Mouse (Mus musculus) adrenal gland, adult 18-20 months (tissue): ENCODE results near the gene Poln. TPM values are rescaled to one million over a fixed set of nuclear protein-coding genes. Genes with fewer than 3 reads are reported as not detected.

ENCODE experiments used
- DNase-seq, 2 experiments: peaks; one replicate each; pipeline ENCODE4 v3.0.0; 2021 to 2022; ENCODE audit warnings: low spot score in 2 of 2
- total RNA-seq, 2 experiments: library from RNA; stranded (reverse); gene quantifications; 1 replicate in 1 of 2; 2 replicates in 1 of 2; pipeline ENCODE4 v1.2.3; 2021

Gene Poln
- total RNA-seq, 2 experiments from 2014 or later: 15.5 to 26.2 TPM

DNA sequence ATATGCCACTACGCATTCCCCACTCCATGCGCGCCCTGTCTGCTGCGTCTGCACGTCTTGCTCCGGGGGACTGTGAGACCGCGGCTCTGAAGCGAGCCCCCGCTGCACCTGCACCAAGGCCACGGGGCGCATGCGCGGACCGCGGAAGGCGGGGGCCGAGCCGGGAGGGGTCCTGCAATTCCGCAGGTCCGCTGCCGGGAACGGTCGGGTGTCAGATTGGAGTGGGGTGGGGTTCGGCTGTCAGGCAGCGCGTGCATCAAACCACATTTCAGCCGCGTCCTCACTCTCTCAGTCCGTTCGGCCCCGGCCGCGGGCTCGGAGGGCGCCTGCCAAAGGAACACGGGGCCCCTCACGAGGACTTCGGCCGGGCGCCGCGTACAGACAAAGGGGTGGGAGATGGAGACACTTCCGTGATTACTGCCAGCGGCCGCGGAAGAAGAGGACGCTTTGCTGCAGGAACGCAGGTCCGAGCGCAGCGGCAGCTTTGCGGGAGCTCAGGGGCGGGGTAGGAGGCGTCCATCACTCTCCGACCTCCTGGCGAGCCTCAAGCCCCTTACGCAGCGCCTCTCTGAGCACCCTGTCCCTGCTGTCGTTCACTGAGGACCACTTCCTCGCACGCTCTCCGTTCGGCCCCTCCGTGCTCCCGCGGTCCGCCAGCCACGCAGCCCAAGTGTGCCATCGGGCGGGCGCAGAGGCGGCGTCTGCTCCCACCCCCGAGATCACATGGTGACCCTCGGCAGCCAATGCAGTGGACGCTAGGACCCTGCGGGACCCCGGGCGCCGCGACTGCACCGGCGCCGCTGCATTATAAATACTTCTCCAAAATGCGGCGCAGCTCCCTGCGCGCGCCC lies 173.2 kb downstream of the Poln start, which contains the start of gene Nat8l:
TSS of gene Nat8l (plus strand) at position 142 of the 851 bp plus-strand sequence.
- DNase-seq: peak in 1 of 2 experiments; percentile 50

DNA sequence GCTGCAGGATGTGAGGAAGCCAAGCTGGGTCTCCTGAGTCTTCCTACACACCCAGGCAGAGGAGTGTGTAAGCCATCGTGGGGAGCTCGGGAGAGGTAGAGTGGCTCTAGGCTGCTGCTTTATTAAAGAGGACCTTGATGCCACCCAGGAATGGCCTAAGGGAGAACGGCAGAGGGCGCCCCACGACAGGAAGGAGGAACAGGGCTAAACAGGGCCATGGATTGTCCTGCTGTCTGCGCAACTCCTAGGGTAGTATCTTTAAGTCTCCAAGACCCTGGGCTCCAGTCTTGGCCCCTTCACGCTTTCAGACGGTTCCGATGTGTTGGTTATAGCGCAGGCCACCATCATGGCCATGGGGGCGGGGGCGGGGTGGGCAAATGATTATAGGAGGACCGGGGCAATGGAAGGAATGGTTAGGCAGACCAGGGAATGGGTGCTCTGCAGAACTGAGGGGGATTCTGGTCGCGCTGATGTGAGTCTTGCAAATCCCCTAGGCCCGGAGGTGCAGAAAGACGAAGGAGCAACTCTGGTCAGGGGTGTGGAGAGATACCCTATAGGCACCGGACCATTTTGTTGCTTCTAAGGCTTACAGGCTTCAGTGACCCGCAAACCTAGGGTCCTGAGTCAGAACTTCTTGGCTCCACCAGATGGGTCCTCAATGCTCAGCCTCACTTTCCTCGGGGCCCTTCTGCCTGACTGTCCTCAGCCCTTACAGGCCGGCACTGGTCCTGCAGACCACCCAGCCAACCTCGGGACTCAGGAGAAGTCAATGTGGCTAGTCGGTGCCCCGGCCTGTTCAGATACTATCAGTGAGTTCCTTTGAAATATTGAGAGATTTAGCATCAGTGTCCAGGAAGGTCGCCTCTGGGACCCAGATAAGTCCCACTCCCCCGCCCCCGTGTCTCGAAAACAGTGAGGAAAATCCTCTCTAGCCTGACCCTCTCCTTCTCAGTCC lies 174.3 kb downstream of the Poln start:
- peak; percentile 60 to 72 for DNase-seq

DNA sequence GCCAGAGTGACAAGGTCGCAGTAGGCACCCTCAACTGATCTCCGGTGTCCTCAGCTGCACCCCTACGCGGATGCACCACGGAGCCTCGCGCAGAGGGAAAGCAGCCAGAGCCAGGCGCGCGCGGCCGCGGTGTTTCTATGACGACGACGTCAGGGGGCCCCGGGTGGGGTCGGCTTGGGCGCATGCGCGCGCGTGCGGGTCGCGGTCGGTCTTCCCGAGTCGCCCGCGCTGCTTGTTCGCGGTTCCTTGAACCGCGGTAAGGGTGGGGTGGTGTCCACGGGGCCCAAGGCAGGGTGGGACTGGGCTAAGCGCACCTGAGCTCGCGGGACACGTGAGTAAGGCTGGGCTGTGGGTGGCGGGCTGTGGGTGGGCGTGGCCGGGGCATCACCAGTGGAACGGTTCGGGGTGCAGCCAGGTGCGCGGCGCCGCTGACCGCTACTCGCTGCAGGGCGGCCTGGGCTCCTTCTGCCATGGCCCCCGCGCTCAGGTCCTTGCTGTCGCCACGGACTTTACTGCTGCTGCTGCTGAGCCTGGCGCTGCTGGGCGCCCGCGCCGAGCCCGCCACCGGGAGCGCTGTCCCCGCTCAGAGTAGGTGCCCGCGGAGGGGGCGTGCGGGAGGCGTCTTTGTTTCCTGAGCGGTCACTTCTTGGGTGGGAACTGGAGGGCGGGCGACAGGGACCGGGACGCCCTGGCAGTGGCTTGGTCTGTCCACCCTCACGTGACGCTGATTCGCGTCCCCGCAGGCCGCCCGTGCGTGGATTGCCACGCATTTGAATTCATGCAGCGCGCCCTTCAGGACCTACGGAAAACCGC lies 185.7 kb downstream of the Poln start, which contains the start of gene Gm1673:
TSS of gene Gm1673 (plus strand) at position 125 of the 813 bp plus-strand sequence.
- peak; percentile 82 to 84 for DNase-seq

DNA sequence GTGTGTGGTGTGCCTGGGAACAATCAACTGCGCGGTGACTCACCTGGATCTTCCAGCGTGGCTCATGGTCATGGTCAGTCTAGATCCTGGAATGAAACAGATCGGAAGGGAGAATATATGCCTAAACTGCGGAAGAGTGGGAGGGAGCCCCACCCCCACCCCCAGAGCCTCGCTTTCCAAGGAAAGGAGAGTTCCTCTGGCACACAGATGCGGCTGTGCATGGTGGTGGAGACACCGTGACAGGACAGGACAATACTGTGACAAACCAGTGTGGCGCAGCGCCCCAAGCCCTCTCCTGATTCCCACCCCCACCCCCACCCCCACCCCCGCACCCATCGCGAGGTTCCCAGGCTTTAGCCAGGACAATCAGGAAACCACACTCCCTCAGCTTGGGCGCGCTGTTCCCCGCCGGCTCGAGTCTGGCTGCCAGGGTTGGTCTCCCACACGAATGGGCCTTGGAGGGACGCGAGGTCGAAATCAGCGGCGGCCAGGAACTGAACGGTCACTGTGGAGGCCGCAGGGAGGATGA lies 186.5 kb downstream of the Poln start:
- no peak for DNase-seq

GRCm38 (mm10) chr5:33976267-33976666 lies 193.0 kb downstream of the Poln start:
- DNase-seq: no peak

DNA sequence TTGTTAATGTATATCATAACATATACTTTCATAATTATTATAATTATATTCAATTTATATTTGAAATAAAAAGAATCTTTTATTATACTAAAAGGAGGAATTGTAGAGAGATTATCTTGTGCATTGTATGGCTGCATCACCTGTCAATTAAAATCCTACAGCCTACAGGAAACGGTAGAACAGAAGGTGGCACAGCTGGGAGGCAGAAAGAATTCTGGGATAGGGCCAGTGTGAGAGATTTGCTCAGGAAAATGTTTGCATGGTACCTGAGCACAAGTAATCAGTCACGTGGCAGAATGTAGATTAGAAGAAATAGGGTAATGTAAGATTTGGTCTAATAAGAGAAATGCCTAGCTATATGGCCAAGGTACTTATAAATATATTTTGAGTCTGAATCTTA lies 194.5 kb downstream of the Poln start:
- DNase-seq: no peak

DNA sequence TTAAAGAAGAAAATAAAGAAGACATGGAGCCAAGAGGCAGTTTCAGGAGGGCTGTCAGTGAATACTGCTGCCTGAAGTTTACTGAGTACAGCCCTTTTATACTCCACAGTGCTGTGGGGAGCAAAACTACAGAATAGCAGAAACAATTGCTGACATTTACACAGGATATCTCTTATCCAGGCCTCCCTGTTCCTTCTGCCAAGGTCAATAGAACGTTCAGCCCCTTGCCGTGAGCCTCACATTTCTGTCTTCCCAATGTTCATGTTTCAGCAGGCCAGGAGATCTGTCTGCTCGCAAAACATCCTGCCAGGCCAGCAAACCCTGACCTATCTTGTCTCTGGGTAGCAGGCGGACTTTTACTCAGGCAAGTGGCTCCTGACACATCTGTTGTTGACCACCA lies 209.9 kb downstream of the Poln start:
- DNase-seq: no peak

Other genes starting within 250 kb of the Poln start
- gene Nelfa, start 233.0 kb downstream of the Poln start, total RNA-seq: 10 to 100 TPM; 17.9 to 19.9 TPM
- gene Gm1673, start 186.0 kb downstream of the Poln start, total RNA-seq: 10 to 100 TPM; 21.1 to 39.7 TPM
- 10 to 100 TPM; 21.7 to 44.0 TPM for gene Nat8l, start 173.5 kb downstream of the Poln start, total RNA-seq
- 1 to 10 TPM; 8.3 to 9.3 TPM for gene Haus3, start 79 bp upstream of the Poln start, total RNA-seq
- 100 to 1,000 TPM; 108 to 114 TPM for gene Mxd4, start 18.3 kb upstream of the Poln start, total RNA-seq
- gene Zfyve28, start 119.0 kb upstream of the Poln start, total RNA-seq: 1 to 10 TPM in 1 of 2 experiments, under 1 TPM in 1; 0.53 to 1.0 TPM
- gene Cfap99, start 119.2 kb upstream of the Poln start, total RNA-seq: not detected
- gene Rnf4, start 166.8 kb upstream of the Poln start, total RNA-seq: 100 to 1,000 TPM; 101 to 105 TPM
- gene Fam193a, start 200.5 kb upstream of the Poln start, total RNA-seq: 10 to 100 TPM; 28.9 to 29.5 TPM